Mouse (Mus musculus): ENCODE data around the gene Hgd.

DNA sequence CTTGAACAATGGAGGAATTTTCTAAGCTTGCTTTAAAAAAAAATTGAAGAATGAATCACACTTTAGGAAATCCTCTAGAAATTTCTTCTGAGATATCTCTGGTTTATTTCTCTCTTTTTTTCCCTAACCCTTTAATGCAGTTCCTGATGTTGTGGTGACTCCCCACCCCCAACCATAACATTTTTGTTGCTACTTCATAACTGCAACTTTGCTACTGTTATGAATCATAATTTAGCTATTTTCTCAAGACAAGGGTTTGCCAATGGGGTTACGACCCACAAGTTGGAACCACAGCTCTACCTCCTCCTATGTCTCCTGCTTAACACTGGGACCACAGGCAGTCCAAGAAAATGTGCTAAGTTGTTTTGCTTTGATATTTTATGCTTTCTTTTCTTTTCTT lies 23.5 kb downstream of the Hgd start:
- TF ChIP-seq CTCF (IDR thresholded peaks at IDR 0.05; ENCODE audit: low read depth), result no peak
- TF ChIP-seq EP300 (IDR thresholded peaks at IDR 0.05; ENCODE audit: low read depth), result no peak
